Mouse (Mus musculus) adrenal gland, postnatal 25 days (tissue): ENCODE results near the gene Bcl10. TPM values are rescaled to one million over a fixed set of nuclear protein-coding genes. Genes with fewer than 3 reads are reported as not detected.
"Not testable (repeated sequence)": the region's sequence is repeated elsewhere in the genome, so short reads cannot be mapped to it uniquely, and the experiment has no call there.

Source experiments
- DNase-seq: peaks from one replicate; pipeline ENCODE4 v3.0.0; 2021; ENCODE audit warnings: mixed read lengths
- long read RNA-seq: library from polyadenylated mRNA; stranded (forward); transcript quantifications from one replicate; pipeline ENCODE4 v2.0.0, GENCODE M21; 2021
- total RNA-seq: library from RNA; stranded (reverse); gene quantifications from 2 replicates; pipeline ENCODE4 v1.2.3, GENCODE M21; 2021

The Bcl10 gene
- 24.5 and 25.1 TPM in 2 replicates for total RNA-seq
- long read RNA-seq, transcript Bcl10-201 (3 exons, 1,949 nt) = major isoform, 40 of 42 reads
- long read RNA-seq, partial matches to known transcripts = 0 of 42 reads
- long read RNA-seq, other reads (novel, unspliced or antisense) = 1 of 42 reads

DNA sequence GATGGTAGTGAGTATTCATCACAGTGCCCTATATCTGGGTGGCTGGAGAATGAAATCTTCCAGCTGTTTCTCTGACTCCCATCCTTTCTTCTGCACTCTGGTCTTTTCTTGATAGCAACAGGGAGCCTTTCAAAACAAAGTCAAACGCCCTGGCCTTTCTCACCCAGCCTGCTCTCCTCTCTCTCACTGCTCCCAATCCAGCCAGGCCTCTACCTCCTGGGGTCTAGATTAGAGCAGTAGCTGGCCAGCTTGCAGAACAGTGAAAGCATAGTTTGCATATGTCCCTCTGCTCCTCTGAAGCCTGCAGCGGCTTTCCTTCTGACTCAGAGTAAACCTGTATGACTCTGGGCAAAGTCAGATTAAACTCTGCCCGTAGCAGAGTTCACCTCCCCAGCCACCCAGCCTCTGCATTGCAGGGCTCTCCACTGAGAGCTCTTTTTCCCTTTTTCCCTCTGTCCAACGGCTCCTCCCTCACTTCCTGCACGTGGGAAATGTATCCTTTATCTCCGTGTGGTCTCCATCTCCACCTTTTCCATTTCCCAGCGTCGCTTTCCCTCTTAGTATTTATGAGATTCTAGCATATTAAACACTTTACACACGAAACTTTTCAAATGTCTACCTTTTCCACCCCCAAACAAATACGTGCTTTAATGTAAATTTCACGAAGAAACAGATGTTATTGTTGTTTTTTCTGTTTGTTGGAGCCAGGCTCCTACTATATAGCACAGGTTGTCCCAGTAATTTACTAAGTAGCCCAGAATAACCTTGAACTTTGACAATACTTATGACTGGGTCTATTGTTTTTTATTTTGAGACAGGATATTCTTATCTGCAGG is at the start of gene Bcl10:
Bcl10 (plus strand) TSS at position 786 of the 836 bp plus-strand sequence.
- DNase-seq = no peak

DNA sequence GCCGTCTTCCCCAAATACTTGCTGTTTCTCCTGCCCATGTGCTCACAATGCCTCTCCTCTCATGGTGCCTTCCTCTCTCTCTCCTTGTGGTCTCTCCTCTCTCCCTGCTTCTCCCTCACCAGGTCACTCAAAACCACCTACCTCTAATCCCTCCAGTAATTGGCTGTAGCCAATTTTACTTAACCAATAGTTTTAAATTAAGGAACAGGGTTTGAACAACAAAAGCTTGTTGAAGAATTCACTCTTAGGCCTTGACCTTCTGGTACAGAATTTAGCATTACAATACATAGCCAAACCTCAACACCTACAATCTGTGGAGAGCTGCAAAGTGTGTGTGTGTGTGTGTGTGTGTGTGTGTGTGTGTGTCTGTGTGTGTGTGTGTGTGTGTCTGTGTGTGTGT is 49.3 kb upstream of the Bcl10 start:
- DNase-seq = no peak

DNA sequence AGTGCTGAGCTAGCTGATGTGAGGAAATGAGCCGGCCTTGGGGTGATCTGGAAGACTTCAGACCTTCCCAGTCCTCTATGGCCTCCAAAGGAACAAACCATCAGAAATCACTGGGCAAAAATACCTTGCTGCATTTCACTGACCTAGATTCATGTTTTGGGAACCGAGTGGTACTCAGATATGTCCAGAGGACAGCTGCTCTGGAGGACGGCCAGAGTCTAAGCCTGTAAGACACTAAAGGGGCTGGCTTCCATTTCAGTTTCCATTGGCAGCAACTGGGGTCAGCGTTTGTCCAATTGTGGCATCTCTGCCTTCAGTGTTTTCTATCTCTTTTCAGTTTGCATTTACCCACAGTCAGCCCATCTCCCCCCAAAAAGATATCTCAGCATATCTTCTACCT is 48.5 kb upstream of the Bcl10 start:
- DNase-seq = no peak

DNA sequence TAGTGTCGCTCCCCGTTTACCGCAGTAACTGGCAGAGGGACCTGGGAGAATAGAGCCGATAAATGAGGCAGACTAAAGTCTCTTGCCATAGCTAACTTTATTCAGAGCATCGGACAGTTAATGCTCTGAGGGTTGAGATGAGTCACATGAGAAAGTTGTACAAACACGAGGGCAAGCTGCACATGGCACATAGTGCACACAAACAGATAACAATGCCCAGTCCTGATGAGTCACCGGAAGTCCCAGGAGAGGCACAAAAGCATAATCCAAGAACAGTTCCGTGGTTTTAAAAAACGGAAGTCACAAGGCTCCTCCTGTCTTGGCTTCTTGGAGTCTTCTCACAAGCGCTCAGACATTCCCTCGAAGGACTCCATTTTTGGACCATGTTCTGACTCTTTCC is 46.5 kb upstream of the Bcl10 start:
- DNase-seq = no peak

DNA sequence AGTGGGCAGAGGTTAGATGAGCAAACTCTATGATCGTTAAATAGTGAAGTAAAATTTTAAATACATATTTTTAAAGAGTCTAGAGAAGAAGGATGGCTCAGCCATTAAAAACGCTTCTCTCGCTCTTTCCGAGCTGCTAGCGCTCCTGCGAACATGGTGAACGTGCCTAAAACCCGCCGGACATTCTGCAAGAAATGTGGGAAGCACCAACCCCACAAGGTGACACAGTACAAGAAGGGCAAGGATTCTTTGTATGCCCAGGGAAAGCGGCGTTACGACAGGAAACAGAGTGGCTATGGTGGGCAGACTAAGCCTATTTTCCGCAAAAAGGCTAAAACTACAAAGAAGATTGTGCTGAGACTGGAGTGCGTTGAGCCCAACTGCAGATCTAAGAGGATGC is 43.7 kb upstream of the Bcl10 start:
- not testable (repeated sequence) for DNase-seq

DNA sequence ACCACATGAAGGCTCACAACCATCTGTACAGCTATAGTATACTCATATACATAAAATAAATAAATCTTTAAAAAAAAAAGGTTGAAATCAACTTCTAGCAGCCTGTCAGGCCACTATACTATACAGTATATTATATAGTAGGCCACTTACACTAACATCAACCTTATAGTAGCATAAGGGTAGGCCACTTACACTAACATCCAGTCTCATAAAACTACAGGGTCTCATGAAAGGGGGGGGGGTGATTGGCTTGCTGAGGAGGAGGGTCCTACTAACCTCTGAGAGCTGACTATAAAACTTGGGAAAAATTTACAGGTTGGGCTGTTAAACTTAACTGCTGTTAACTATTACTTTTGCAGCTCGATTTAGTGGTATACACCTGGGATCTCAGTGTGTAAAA is 42.3 kb upstream of the Bcl10 start:
- DNase-seq = no peak

DNA sequence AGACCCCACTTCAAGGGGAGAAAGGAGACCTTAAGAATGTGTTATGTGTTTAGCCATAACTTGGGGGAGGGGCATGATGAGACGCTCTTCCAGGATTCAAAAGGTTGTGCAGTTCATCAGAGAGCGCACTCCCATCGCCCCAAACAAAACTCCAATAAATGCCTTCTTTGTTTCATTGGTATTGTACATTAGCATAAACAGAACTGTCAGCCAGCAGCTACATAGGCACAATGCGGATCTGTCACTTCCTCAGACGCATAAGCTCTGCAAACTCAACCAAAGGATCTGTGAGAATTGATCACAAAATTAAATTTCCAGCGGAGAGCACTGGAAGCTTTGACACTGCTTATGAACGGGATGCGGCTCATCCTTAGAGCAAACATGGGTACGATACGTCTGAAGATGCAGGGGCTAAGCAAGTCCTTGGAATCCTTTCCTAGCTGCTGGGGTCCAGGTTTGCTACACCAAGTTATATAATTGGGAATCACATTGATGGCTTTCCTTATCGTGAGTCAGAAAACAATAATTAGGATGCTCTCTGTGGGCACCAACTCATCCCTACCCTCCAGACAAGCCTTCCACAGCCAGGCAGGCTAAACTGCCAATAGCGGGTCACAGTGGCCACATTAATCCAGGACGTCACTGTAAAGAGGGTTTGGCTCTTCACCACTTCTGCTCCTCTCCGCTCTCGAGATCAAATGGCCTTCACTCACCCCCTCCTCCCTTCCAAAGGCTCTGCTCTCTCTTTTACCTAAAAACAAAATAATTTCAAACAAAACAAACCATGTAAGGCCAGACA is 40.3 kb upstream of the Bcl10 start:
- DNase-seq = no peak

DNA sequence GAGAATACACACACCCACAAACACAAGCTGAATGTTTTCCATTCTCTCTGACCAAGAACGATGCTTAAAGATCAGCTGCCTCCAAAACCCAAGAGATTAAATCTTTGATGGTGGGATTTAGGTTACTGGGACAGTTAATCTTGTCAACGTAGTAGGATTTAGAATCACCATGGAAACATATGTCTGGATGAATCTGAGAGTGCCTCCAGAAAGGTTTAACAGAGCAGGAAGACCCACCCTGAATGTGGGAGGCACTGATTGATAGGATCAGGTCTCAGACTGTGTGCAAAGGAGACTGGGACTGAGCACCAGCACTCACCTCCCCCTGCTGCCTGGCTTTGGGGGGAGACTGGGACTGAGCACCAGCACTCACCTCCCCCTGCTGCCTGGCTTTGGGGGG is 39.4 kb upstream of the Bcl10 start:
- no peak for DNase-seq

DNA sequence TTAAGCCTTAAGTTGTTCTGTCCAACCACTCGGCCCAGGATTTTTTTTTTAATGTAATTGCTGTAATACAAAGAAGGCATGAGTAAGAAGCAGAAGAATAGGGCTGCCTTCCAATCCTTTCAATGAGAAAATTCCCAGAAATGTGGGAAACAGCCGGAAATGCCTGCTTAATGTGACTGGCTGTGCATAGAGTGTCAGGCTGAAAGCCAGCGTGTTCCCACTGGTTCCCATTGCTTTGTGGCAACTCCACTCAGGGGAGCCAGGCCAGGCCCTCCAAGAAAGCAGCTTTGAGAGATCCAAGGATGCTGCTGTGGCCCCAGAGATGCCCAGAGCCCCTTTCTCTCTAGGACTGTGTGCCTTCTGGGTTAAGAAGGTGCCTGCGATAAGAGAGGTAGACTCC is 37.2 kb upstream of the Bcl10 start:
- DNase-seq = no peak

DNA sequence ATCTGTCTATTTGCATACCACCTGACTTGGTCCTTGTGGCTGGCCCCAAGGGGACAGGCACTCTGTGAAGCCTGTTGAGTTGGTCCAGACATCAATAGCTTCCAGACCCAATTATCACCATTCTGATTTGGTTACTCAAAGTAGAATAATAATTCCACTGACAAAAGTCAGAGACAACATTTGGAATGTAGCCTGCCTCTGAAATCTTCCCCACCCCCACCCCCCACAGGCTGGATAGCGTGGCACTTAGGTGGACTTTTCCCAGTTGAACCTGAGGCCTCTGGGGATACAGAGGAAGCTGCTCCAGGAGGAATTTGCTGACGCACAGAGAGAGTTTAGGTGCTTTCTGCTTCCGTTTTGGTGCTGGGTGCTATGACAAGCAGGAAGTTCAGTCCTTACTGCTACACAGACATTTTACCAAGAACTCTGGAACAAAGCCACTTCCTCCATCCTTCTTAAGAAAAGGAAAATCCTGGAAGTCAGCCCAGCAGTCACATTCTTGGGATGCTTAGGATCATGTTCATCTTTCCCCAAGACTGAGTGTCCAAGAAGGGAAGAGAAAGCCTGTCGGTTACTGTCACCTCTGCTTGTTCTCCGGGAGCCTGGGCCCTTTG is 36.6 kb upstream of the Bcl10 start:
- DNase-seq = no peak

DNA sequence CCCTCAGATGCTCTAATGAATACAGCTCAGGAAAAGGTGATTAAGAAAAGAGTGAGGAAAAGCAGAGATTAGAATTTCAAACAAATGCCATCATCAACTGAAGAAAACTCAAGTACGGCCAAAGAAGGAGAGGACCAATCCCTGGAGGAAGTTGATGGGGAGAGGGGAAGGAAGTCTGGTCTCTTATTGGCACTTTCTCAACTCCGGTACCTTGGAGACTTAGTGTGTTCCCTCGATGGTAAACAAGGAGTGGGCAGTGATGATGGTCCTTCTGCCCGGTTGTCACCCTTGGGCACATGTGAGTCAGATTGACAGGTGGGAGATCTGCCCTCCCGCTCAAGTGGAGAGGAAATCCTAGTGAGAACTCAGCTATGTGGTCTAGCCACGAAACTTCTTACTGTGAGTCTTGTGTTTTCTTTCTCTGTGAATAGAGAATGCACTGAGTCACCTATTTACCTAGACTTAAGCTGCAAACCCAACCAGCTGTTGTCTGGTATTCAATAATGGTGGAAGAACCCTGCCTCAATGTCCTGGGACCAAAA is 35.1 kb upstream of the Bcl10 start:
- DNase-seq = no peak

DNA sequence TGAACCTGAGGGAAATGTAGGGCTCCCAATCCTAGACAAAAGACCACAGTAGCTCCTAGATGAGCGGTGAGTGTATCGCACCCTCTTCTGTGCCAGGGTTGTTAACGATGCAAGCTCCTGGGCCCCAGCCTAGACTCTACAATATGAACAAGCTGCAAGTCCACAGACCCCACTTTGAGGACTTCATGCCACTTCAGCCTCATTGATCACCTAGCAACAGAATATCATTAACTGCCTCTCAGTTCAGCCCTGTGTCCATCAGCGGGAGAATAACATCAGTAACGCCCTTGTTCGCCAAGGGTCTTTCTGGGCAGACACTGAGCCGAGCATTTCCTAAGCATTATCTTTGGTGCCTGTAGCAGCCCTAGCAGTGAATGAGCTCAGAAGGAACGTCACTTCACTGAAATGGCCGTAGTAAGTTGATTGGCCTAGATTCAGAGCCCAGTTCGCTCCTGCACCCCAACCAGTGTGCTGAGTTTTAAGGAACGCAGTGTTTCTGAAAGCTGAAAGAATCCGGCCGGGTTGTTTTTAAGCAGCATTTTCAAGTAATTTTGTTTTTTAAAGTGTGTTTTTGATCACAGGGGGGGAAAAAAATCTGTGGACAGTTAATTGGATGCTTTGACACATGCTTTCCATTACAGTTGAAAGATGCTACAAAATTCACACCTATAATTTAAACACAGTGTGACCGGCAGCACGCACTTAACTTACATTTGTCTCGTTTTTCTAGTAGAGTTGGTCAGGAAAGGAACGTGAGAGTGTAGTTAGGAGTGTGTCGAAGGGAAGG is 32.1 kb upstream of the Bcl10 start:
- DNase-seq = no peak

DNA sequence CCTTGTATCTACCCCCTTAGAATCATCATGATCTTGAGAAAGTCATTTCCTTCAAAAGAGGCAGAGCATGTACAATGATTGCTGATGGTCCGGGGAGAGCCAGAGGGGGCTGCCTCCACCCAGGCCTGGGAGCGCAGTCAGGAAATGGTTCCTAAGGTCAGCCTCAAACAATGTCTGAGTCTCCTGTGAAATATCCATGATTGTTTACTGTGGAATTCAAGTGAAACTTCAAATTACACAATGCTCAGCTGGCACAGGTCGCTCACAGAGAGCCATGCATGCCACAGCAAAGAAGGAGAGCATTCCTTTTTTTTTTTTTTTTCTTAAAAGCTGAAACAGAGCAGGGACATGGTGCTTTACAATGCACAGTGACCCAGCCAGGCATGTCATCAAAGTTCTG is 30.2 kb upstream of the Bcl10 start:
- DNase-seq = no peak

DNA sequence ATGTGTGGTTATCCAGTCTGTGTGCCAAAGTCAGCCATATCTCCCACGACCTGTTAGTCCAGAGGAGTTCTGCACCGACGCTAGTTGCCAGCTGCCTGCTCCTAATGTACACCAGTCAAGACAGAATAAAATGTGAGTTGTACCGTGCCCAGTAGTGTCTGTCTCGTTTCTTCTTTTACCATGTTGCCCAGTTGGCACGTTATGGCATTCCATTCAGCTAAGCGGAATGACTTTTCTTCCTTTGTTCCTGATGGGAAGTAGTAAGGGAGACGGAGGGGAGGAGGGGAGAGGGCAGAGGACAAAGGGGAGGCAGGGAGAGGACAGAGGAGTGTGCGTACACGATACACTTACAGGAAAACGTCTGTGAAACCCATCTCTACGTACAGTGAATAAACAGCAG is 28.5 kb upstream of the Bcl10 start:
- DNase-seq = no peak

DNA sequence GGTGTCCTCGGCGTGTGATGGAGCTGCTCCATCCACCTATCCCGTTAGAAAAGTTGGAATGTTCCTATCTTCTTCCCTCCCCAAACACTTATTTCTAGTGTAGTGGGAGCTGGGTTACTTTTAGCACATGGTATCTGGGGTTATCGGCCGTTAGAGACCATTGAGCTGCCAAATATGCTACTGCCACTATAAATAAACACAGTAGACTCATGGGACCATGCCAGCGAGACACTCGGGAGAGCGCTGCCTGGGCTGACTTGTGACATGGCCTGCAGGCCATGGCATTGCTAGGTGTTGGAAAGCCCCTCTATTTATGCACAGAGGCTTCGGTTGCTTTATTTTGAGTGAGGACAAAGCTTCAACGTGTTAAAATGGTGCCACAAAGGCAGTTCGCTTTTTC is 24.9 kb upstream of the Bcl10 start:
- DNase-seq = no peak

DNA sequence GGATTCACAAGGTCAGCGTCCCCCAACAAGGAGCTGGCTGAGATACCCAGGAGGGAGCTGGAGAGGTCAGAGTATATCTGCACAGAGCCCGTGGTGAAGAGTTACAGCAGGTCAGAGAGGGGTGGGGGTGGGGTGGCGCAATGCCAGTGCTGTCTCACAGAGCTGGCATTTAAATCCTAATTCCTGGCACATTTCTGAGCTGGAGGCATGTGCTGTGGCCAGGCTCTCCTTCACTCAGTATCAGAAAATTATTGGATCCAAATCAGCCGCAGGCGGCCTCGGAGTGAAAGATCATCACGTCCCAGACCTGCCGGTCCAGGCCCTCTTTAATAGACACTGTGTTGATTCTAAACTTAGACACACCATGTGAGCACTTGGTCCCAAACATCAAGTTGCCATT is 22.8 kb upstream of the Bcl10 start:
- no peak for DNase-seq

DNA sequence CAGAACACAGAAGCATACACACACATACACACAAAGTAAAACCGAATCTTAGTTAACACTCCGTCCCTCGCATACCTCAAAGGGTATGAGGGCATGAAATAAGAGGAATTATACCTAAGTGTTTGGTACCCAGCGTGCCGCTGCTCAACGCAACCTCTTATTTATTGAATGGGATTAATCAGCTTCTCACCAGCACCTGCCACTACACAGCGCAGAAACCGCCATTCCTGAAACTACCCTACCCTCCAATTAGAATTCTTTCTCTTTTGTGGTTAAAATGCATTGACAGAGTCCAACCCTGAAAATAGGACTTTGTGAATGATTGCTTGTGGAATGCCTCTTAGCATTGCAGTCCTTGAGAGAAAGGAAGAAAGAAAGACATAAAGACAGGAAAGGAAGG is 19.1 kb upstream of the Bcl10 start:
- no peak for DNase-seq

DNA sequence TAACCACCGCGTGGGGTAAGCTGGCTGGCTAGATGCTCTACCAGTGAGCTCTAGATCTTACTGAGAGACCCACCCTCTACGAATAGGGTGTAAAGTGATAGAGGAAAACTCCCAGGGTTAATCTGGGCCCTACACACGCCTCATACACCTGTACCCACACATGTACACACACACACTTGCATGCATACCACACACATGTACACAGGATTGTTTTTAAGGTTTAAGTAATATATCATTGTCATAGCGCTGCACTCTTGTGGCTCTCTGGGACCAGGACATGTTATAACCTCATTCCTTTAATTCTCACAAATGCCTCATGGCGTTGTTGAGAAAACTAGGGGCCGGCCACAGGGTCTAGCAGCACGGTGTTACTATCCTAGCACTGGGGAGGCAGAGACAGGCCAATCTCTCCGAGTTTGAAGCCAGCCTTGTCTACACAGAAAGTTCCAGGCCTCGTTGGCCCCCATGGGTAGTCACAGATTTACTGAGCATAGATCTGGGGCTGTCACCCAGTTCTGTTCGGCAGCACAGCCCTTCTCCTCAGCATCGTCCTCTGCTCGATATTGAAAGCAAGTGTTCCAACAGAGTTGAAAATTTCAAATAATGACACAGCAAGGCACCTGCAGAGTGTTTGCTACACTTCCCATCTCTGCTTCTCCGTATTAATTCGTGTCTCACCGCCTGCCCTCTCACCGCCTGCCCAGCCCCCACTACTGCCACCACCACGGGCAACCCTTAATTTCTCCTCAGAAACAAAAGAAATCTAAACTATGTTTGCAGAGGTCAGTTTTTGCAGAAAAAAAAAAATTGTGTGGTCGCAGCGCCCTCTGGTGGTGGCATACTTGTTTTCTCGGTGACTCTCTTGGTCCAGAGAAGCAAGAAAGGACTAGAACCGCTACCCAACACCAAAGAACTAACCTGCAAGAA is 17.5 kb upstream of the Bcl10 start:
- DNase-seq = peak; percentile 64

DNA sequence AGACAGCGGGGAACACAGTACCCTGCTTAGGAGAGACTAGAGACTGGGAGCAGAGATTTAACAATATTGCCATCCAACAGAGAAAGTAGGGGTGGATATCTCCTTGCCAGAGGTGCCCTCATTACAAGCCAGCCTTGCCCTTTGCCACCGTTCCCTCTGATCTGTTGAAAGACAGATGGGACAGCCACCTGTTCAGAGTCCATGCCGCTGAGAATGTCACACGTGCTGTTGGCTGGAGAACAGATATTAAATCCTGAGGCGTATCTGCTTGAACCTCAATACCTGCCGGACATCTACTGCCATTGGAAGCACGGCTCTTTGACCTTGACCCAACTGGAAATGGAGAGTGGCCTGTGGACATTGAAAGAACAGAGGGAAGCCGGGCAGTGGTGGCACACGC is 16.0 kb upstream of the Bcl10 start:
- DNase-seq = no peak

DNA sequence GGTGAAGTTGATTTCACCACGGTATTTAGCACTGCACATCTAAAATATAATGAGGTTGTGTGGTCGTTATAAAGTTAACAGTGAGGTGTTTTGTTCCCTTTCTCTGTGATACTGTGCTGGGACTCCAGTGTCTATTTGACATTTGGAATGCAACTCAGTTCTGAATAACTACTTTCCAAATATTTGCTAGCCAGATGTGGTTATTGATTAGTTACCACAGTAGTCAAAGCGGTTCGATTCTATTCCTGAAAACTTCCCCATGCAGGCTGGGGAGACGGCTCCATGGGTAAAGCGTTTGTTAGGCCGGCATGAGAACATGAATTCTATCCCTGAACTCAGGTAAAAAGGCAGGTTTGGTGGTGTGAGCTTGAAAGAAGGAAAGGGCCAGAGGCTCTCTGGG is 10.1 kb upstream of the Bcl10 start:
- no peak for DNase-seq

DNA sequence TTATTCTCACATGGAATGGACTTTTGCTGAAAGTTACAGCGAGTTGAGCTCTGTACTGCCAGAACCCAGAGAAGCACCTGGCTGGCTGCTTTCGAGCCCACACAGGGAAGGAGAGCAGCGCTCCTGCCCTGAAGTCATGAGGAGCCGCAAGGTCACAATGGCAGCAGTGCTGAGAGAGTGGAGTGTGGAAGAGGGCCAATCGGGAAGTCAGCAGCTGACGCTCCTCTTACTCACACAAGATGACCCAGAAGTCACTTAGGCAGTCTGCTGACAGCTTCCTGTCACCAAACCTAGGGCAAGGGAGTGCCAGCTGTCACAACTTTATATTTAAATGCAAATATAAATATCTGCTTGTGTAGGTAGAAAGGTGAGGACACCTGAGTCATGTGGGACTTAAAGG is 9.3 kb upstream of the Bcl10 start:
- peak; percentile 30 for DNase-seq
